Mouse (Mus musculus) lung, postnatal 0 days (tissue): ENCODE results near the gene Cd247.

Source experiments
- CTCF ChIP-seq: IDR thresholded peaks from 2 replicates; pipeline ENCODE4 v1.5.1; 2016; ENCODE audit warnings: antibody characterized with exemption, mild to moderate bottlenecking
- EP300 ChIP-seq: IDR thresholded peaks from 2 replicates; pipeline ENCODE4 v1.6.1; 2016; ENCODE audit warnings: antibody characterized with exemption, mild to moderate bottlenecking, control low read depth

DNA sequence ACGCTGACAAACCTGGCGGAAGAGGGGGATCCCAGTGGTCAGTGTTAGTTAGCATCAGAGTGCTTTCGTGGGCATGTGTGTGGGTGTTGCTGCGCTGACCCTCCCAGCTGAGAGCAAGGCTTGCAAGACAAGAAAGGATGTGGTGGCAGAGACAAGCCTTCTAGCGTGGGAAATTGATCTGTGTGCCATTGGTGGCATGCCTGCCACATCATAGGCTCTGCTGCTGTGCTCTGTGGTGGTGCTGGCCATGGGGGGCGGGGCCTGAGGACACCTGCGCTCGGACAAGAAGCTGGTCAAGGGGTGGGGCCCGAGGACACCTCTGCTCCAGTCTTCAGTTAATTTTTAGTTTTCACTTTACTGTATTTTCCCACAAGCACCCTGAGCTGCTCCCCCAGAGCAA lies 27.9 kb downstream of the Cd247 start:
- TF ChIP-seq CTCF (no peak), EP300 (no peak)
